Mouse (Mus musculus): ENCODE data around the gene Areg.

GRCm38 (mm10) chr5:91194572-91194971, 55.2 kb downstream of the Areg start:
- TF ChIP-seq CTCF (IDR thresholded peaks at IDR 0.05; ENCODE audit: low read depth, low read length) (no peak), POLR2A (IDR thresholded peaks at IDR 0.05; ENCODE audit: extremely low read depth, insufficient read depth, low read length) (no peak)
